Mouse (Mus musculus) heart, embryonic 15.5 days (tissue): ENCODE data around the gene Zfp362. TPM values are rescaled to one million over a fixed set of nuclear protein-coding genes. Genes with fewer than 3 reads are reported as not detected.

Experiments used
- ATAC-seq: fragments of 200-750 bp; cut with Nextera tagmentation; replicated peaks from 2 replicates; pipeline ENCODE4 v1.8.0; 2017; ENCODE audit warnings: low read depth, moderate TSS enrichment; ENCODE audit not compliant: insufficient number of reproducible peaks, insufficient read depth, low FRiP score
- H3K27ac ChIP-seq: fragments of 300-500 bp; sonication (generic); 2 replicates; pipeline ENCODE4 v1.5.1; 2015; ENCODE audit warnings: mild to moderate bottlenecking, inconsistent platforms
- H3K27me3 ChIP-seq: fragments of 300-500 bp; sonication (generic); 2 replicates; pipeline ENCODE4 v1.6.1; 2015; ENCODE audit warnings: inconsistent platforms
- H3K36me3 ChIP-seq: fragments of 300-500 bp; sonication (generic); 2 replicates; pipeline ENCODE4 v1.6.1; 2015; ENCODE audit warnings: mild to moderate bottlenecking, inconsistent platforms
- H3K4me1 ChIP-seq: fragments of 300-500 bp; sonication (generic); replicated peaks from 2 replicates; pipeline ENCODE4 v1.6.1; 2015; ENCODE audit warnings: inconsistent platforms
- H3K4me2 ChIP-seq: fragments of 300-500 bp; sonication (generic); 2 replicates; pipeline ENCODE4 v1.6.1; 2015; ENCODE audit warnings: inconsistent platforms, mild to moderate bottlenecking, moderate library complexity
- H3K4me3 ChIP-seq: fragments of 300-500 bp; sonication (generic); 2 replicates; pipeline ENCODE4 v1.5.1; 2015; ENCODE audit warnings: mild to moderate bottlenecking, inconsistent platforms
- H3K9ac ChIP-seq: fragments of 300-500 bp; sonication (generic); 2 replicates; pipeline ENCODE4 v1.6.1; 2015; ENCODE audit warnings: mild to moderate bottlenecking, inconsistent platforms
- H3K9me3 ChIP-seq: fragments of 300-500 bp; sonication (generic); replicated peaks from 2 replicates; pipeline ENCODE4 v1.6.1; 2016; ENCODE audit warnings: inconsistent platforms
- WGBS: fragments of 180-500 bp; shearing (Covaris S2); methylation state at CpG from one replicate; pipeline ENCODE4 v1.1.7; 2015; ENCODE audit warnings: mixed read lengths; 5-methylcytosine and 5-hydroxymethylcytosine counted together
- polyA plus RNA-seq: library from polyadenylated mRNA; unstranded; fragments of >200 nt; fragmentation: Nextera tagmentation; extraction: Ambion mirVana; gene quantifications from 2 replicates; pipeline ENCODE4 v1.2.1, GENCODE M21; 2015

Zfp362 gene
- polyA plus RNA-seq, 1 experiment from 2014 or later: 14.2 TPM

GRCm38 (mm10) chr4:128796788-128797187, 9.1 kb downstream of the Zfp362 start:
- Histone ChIP-seq H3K36me3 (no peaks in the 10 kb centered on the region), H3K27ac (no peak overlapping the region), H3K4me3 (no peak overlapping the region), H3K9me3 (no peaks in the 10 kb centered on the region), H3K9ac (no peak overlapping the region), H3K4me2 (no peak overlapping the region), H3K4me1 (peaks cover 53% of the 10 kb centered on the region), H3K27me3 (no peaks in the 10 kb centered on the region)
- ATAC-seq: no peak
- WGBS: 81% methylated on average over 8 of the region's 8 CpGs

GRCm38 (mm10) chr4:128795596-128795995, 10.2 kb downstream of the Zfp362 start:
- Histone ChIP-seq H3K9ac (no peak overlapping the region), H3K9me3 (no peaks in the 10 kb centered on the region), H3K36me3 (no peaks in the 10 kb centered on the region), H3K4me2 (no peak overlapping the region), H3K4me3 (no peak overlapping the region), H3K27me3 (no peaks in the 10 kb centered on the region), H3K27ac (no peak overlapping the region), H3K4me1 (peaks cover 47% of the 10 kb centered on the region)
- 12% methylated on average over 9 of the region's 9 CpGs for WGBS
- ATAC-seq: no peak; the same call in 1 of the 2 replicates

- no peaks in the 10 kb centered on the region for H3K36me3 ChIP-seq
- no peak for ATAC-seq
- H3K9me3 ChIP-seq: no peaks in the 10 kb centered on the region
- H3K27ac ChIP-seq: peak overlapping the region; percentile 30; the same call in 1 of the 2 replicates
- H3K4me3 ChIP-seq: no peak overlapping the region
- H3K4me1 ChIP-seq: peaks cover 47% of the 10 kb centered on the region
- no peak overlapping the region for H3K9ac ChIP-seq
- H3K4me2 ChIP-seq: no peak overlapping the region
- WGBS: 75% methylated on average over 8 of the region's 8 CpGs
- H3K27me3 ChIP-seq: no peaks in the 10 kb centered on the region
These were observed 11.6 kb downstream of the Zfp362 start for GRCm38 (mm10) chr4:128794198-128794597.

- H3K9me3 ChIP-seq: no peaks in the 10 kb centered on the region
- no peak; the same call in 1 of the 2 replicates for ATAC-seq
- H3K4me3 ChIP-seq: no peak overlapping the region
- H3K27me3 ChIP-seq: no peaks in the 10 kb centered on the region
- H3K4me2 ChIP-seq: no peak overlapping the region
- H3K9ac ChIP-seq: no peak overlapping the region
- 0% methylated on average over 1 of the region's 1 CpGs for WGBS
- peak overlapping the region; percentile 30; the same call in 1 of the 2 replicates for H3K27ac ChIP-seq
- H3K4me1 ChIP-seq: peaks cover 47% of the 10 kb centered on the region
- H3K36me3 ChIP-seq: no peaks in the 10 kb centered on the region
These were observed 12.1 kb downstream of the Zfp362 start for GRCm38 (mm10) chr4:128793710-128794109.

DNA sequence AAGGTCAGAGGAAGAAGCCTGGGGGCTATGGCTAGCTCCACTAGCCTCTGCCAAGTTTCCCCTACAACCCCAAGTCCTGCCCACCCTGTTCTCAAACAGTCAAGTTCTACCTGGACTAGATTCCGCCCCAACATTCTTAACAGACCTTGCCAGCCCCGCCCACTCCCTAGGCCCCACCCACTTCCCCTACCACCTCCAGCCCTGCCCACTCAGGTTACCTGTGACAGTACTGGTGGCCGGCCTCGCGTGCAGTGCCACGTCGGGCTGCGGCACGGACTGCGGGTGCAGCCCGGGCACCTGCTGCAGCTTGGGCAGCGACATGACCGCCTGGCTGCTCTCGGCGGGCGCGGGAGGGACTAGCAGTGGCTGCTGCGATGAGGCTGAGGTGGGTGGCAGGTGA, 16.2 kb downstream of the Zfp362 start:
- 64% methylated on average over 18 of the region's 18 CpGs for WGBS
- H3K9ac ChIP-seq: no peak overlapping the region
- H3K9me3 ChIP-seq: no peaks in the 10 kb centered on the region
- no peak overlapping the region for H3K4me3 ChIP-seq
- no peak overlapping the region for H3K4me2 ChIP-seq
- peaks cover 13% of the 10 kb centered on the region for H3K4me1 ChIP-seq
- ATAC-seq: no peak
- peaks cover 32% of the 10 kb centered on the region for H3K36me3 ChIP-seq
- no peaks in the 10 kb centered on the region for H3K27me3 ChIP-seq
- no peak overlapping the region for H3K27ac ChIP-seq

GRCm38 (mm10) chr4:128788108-128788507, 17.7 kb downstream of the Zfp362 start:
- Histone ChIP-seq H3K9me3 (no peaks in the 10 kb centered on the region), H3K4me1 (no peaks in the 10 kb centered on the region), H3K4me2 (no peak overlapping the region), H3K27me3 (no peaks in the 10 kb centered on the region), H3K9ac (no peak overlapping the region), H3K36me3 (peaks cover 44% of the 10 kb centered on the region), H3K4me3 (no peak overlapping the region), H3K27ac (no peak overlapping the region)
- 90% methylated on average over 4 of the region's 4 CpGs for WGBS
- no peak for ATAC-seq

- Histone ChIP-seq H3K4me3 (no peak overlapping the region), H3K4me2 (no peak overlapping the region), H3K36me3 (peaks cover 51% of the 10 kb centered on the region), H3K4me1 (no peaks in the 10 kb centered on the region), H3K27me3 (no peaks in the 10 kb centered on the region), H3K27ac (no peak overlapping the region), H3K9ac (no peak overlapping the region), H3K9me3 (no peaks in the 10 kb centered on the region)
- WGBS: 88% methylated on average over 24 of the region's 24 CpGs
- no peak for ATAC-seq
These were observed 18.6 kb downstream of the Zfp362 start for GRCm38 (mm10) chr4:128787023-128787939.

DNA sequence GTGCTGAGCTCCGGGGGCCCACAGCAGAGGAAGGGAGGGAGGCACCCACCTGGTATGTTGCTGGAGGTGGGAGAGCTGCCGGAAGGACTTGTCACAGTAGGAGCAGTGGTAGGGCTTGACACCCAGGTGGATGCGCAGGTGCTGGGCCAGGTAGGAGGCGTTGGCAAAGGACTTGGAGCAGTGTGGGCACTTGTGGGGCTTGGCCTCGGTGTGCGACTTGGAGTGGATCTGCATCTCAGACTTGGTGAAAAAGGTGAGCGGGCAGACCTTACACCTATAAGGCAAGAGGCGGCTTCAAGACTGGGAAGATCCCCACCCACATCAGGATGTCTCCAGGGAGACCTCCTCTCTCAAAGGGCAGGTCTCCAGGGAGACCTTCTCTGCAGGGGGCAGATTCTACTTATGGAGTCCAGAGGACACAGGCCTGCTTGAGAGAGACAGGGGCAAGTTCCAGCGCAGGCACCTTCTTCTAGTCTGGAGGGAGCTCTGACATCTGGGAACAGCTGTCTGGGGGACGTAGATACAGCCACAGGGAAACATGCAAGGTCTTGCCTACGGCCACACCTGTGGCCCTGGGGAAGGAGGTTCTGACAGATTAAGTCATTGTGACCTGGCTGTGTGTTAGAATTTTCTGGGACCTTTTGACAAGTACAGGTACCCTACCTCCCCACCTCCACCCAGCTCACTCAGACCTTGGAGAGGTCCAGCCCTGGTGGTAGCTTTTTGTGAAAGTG, 19.8 kb downstream of the Zfp362 start:
- 92% methylated on average over 11 of the region's 11 CpGs for WGBS

GRCm38 (mm10) chr4:128784950-128785631, 20.8 kb downstream of the Zfp362 start:
- no peaks in the 10 kb centered on the region for H3K9me3 ChIP-seq
- H3K27me3 ChIP-seq: no peaks in the 10 kb centered on the region
- peaks cover 56% of the 10 kb centered on the region for H3K36me3 ChIP-seq
- no peak overlapping the region for H3K27ac ChIP-seq
- ATAC-seq: no peak
- no peak overlapping the region for H3K4me3 ChIP-seq
- H3K4me1 ChIP-seq: 0 out of 2 replicates have a peak, but pooled peaks cover 3% of the 10 kb centered on the region
- 90% methylated on average over 15 of the region's 15 CpGs for WGBS
- no peak overlapping the region for H3K9ac ChIP-seq
- no peak overlapping the region for H3K4me2 ChIP-seq

More for the DNA sequence above, 19.8 kb downstream of the Zfp362 start:
- Histone ChIP-seq H3K9ac (no peak overlapping the region), H3K27ac (no peak overlapping the region), H3K4me1 (0 out of 2 replicates have a peak, but pooled peaks cover 3% of the 10 kb centered on the region), H3K27me3 (no peaks in the 10 kb centered on the region), H3K9me3 (no peaks in the 10 kb centered on the region), H3K4me3 (no peak overlapping the region), H3K4me2 (no peak overlapping the region), H3K36me3 (peaks cover 54% of the 10 kb centered on the region)
- no peak for ATAC-seq

DNA sequence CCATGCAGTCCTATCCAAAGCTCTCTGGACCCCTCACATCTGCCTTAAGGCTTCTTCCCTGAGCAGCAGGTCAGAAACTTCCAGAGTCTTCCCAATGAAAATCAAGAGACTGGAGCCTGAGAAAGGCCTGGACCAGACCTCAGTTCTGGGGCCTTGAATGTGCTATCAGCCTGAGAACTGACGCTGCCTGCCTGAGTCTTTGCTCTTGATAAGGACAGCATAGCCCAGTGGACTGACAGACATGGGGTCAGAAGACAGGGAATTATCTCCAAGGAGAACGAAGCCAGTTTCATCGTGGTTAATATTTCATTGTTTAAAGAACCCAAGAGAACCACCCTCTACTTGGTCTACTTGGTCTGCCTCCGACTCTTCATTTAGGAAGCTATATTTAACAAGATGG, 23.2 kb downstream of the Zfp362 start:
- ATAC-seq: no peak
- H3K36me3 ChIP-seq: peaks cover 65% of the 10 kb centered on the region
- H3K27me3 ChIP-seq: no peaks in the 10 kb centered on the region
- no peak overlapping the region for H3K27ac ChIP-seq
- no peak overlapping the region for H3K4me3 ChIP-seq
- no peaks in the 10 kb centered on the region for H3K9me3 ChIP-seq
- WGBS: 41% methylated on average over 4 of the region's 4 CpGs
- H3K4me2 ChIP-seq: no peak overlapping the region
- 0 out of 2 replicates have a peak, but pooled peaks cover 3% of the 10 kb centered on the region for H3K4me1 ChIP-seq
- H3K9ac ChIP-seq: no peak overlapping the region

DNA sequence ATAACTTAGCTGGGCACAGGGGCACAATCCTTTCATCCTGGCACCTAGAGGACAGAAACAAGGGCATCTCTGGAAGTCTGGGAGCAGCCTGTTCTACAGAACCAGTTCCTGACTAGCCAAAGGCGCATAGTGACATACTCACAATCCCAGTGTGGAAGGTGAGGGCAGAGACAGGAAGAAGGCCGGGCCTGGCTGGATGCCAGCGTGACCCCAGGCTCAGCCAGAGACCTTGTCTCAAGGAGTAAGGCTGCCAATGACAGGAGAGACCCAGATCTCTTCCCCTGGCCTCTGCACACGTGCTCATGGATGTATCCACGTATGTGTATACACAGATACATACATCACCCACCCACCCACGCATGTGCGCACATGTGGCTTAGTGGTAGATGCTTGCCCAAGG, 23.8 kb downstream of the Zfp362 start:
- no peak overlapping the region for H3K4me2 ChIP-seq
- no peak for ATAC-seq
- 80% methylated on average over 7 of the region's 7 CpGs for WGBS
- no peaks in the 10 kb centered on the region for H3K27me3 ChIP-seq
- H3K9ac ChIP-seq: no peak overlapping the region
- H3K36me3 ChIP-seq: peaks cover 63% of the 10 kb centered on the region
- no peak overlapping the region for H3K4me3 ChIP-seq
- H3K4me1 ChIP-seq: 0 out of 2 replicates have a peak, but pooled peaks cover 3% of the 10 kb centered on the region
- no peak overlapping the region for H3K27ac ChIP-seq
- no peaks in the 10 kb centered on the region for H3K9me3 ChIP-seq
